Mouse (Mus musculus) heart, embryonic 16.5 days (tissue): ENCODE measurements at regions not wholly inside any gene's neighbourhood (a gene's known extent, or its start where the extent isn't known, plus 50 kb on each side); places are given as distances from the start of the nearest gene placed in this dataset.

ENCODE experiments used
- ATAC-seq: fragments of 200-750 bp; cut with Nextera tagmentation; replicated peaks from 2 replicates; pipeline ENCODE4 v1.8.0; 2017; ENCODE audit warnings: moderate number of reproducible peaks; ENCODE audit not compliant: insufficient read depth, low FRiP score; ENCODE audit errors: extremely low read depth
- H3K27ac ChIP-seq: fragments of 300-500 bp; sonication (generic); 2 replicates; pipeline ENCODE4 v1.5.1; 2014; ENCODE audit warnings: mild to moderate bottlenecking, low read length, control low read depth, moderate library complexity
- H3K27me3 ChIP-seq: fragments of 300-500 bp; sonication (generic); 2 replicates; pipeline ENCODE4 v1.6.1; 2014; ENCODE audit warnings: low read length, mixed read lengths; ENCODE audit not compliant: control insufficient read depth, insufficient read depth
- H3K36me3 ChIP-seq: fragments of 300-500 bp; sonication (generic); 2 replicates; pipeline ENCODE4 v1.6.1; 2014; ENCODE audit not compliant: control insufficient read depth, insufficient read depth
- H3K4me1 ChIP-seq: fragments of 300-500 bp; sonication (generic); 2 replicates; pipeline ENCODE4 v1.6.1; 2014; ENCODE audit warnings: low read length, mixed read lengths; ENCODE audit not compliant: control insufficient read depth, insufficient read depth
- H3K4me2 ChIP-seq: fragments of 300-500 bp; sonication (generic); 2 replicates; pipeline ENCODE4 v1.6.1; 2014; ENCODE audit warnings: low read depth, mild to moderate bottlenecking, control low read depth, low read length
- H3K4me3 ChIP-seq: fragments of 300-500 bp; sonication (generic); 2 replicates; pipeline ENCODE4 v1.5.1; 2014; ENCODE audit warnings: mild to moderate bottlenecking, control low read depth, low read length
- H3K9ac ChIP-seq: fragments of 300-500 bp; sonication (generic); 2 replicates; pipeline ENCODE4 v1.6.1; 2014; ENCODE audit warnings: low read length, control low read depth
- H3K9me3 ChIP-seq: fragments of 300-500 bp; sonication (generic); replicated peaks from 2 replicates; pipeline ENCODE4 v1.6.1; 2016; ENCODE audit warnings: low read length; ENCODE audit not compliant: control insufficient read depth
- WGBS: fragments of 180-500 bp; shearing (Covaris S2); extraction: QIAGEN DNeasy Blood & Tissue Kit; methylation state at CpG from one replicate; pipeline ENCODE4 v1.1.7; 2014; 5-methylcytosine and 5-hydroxymethylcytosine counted together

- H3K27me3 ChIP-seq = no peaks in the 10 kb centered on the region
- H3K4me2 ChIP-seq = no peak overlapping the region
- no peaks in the 10 kb centered on the region for H3K9me3 ChIP-seq
- ATAC-seq = no peak
- no peaks in the 10 kb centered on the region for H3K36me3 ChIP-seq
- H3K9ac ChIP-seq = no peak overlapping the region
- H3K27ac ChIP-seq = no peak overlapping the region
- 58% methylated on average over 8 of the region's 8 CpGs for WGBS
- no peak overlapping the region for H3K4me3 ChIP-seq
- no peaks in the 10 kb centered on the region for H3K4me1 ChIP-seq
Observed at GRCm38 (mm10) chr6:111621684-111622480, 651.7 kb upstream of the Lmcd1 start.

- no peak overlapping the region for H3K9ac ChIP-seq
- no peaks in the 10 kb centered on the region for H3K4me1 ChIP-seq
- H3K36me3 ChIP-seq = no peaks in the 10 kb centered on the region
- H3K4me2 ChIP-seq = no peak overlapping the region
- no peaks in the 10 kb centered on the region for H3K27me3 ChIP-seq
- no peaks in the 10 kb centered on the region for H3K9me3 ChIP-seq
- no peak for ATAC-seq
- no peak overlapping the region for H3K27ac ChIP-seq
- 71% methylated on average over 7 of the region's 7 CpGs for WGBS
- no peak overlapping the region for H3K4me3 ChIP-seq
Observed at GRCm38 (mm10) chr6:111622481-111623139, 650.9 kb upstream of the Lmcd1 start.

DNA sequence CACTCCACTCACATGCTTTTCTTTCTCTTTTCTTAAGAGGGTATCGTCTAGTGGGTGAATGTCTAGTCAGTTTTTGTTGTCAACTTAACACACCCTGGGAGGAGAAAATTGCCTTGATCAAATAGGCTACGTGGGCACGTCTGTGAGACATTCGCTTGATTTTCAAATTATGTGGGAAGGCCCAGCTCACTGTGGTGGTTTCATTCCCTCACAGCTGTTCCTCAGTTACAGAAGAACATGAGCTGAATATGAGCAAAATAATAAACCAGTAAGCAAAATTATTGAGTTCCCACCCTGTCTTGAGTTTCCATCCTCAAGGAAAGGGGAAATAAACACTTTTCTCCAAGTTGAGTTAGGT lies 650.4 kb upstream of the Lmcd1 start:
- Histone ChIP-seq H3K4me3 (no peak overlapping the region), H3K9me3 (no peaks in the 10 kb centered on the region), H3K4me1 (no peaks in the 10 kb centered on the region), H3K27ac (no peak overlapping the region), H3K9ac (no peak overlapping the region), H3K27me3 (no peaks in the 10 kb centered on the region), H3K36me3 (no peaks in the 10 kb centered on the region), H3K4me2 (no peak overlapping the region)
- 83% methylated on average over 4 of the region's 4 CpGs for WGBS
- no peak for ATAC-seq

DNA sequence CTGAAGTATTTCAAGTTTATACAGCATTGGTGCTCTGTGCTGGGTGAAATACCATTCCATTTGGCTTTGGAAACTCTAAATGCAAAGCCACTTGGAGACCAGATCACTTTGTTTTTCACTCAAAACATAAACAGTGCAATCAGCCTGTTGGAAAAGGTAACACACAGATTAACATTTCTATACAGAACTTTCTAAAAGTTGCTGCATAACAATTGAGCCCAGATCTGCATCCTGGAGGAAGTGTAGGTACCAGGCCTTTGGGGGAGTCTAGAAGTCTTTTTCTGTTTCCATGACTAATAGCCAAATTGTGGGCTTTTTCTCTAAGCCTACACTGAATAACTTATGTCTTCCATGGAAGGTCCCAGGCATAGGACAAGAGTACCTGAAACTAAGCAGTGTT lies 648.1 kb upstream of the Lmcd1 start:
- Histone ChIP-seq H3K4me1 (no peaks in the 10 kb centered on the region), H3K36me3 (no peaks in the 10 kb centered on the region), H3K4me3 (no peak overlapping the region), H3K4me2 (no peak overlapping the region), H3K27ac (no peak overlapping the region), H3K9me3 (no peaks in the 10 kb centered on the region), H3K27me3 (no peaks in the 10 kb centered on the region), H3K9ac (no peak overlapping the region)
- ATAC-seq = no peak

GRCm38 (mm10) chr6:111652736-111653135 lies 620.8 kb upstream of the Lmcd1 start:
- no peaks in the 10 kb centered on the region for H3K27me3 ChIP-seq
- no peaks in the 10 kb centered on the region for H3K4me1 ChIP-seq
- H3K27ac ChIP-seq = no peak overlapping the region
- no peak overlapping the region for H3K4me3 ChIP-seq
- no peak for ATAC-seq
- no peaks in the 10 kb centered on the region for H3K9me3 ChIP-seq
- no peak overlapping the region for H3K4me2 ChIP-seq
- 79% methylated on average over 3 of the region's 3 CpGs for WGBS
- H3K36me3 ChIP-seq = no peaks in the 10 kb centered on the region
- H3K9ac ChIP-seq = no peak overlapping the region

DNA sequence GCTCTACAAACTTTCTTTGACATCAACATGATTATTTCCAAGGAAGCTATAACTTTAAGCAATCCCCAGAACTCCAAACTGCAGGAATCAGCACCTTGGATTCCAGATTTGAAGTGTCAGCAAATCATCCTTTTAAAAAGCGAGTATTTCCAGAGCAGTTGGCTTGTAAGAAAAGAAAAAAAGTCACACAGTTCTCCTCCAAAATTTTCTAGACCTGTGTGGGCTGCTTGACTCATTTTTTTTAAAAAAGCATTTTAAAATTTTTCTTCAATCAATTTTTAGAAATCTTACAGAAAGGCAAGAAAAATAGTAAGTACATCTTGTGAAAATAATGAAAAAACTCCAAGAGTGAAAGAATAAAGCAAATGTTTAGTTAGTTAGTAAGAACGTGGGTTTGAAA lies 613.6 kb upstream of the Lmcd1 start:
- WGBS = 57% methylated on average over 2 of the region's 2 CpGs
- Histone ChIP-seq H3K36me3 (no peaks in the 10 kb centered on the region), H3K9me3 (no peaks in the 10 kb centered on the region), H3K27ac (no peak overlapping the region), H3K9ac (no peak overlapping the region), H3K4me1 (no peaks in the 10 kb centered on the region), H3K4me2 (no peak overlapping the region), H3K27me3 (no peaks in the 10 kb centered on the region), H3K4me3 (no peak overlapping the region)
- no peak for ATAC-seq

GRCm38 (mm10) chr6:111664603-111665002 lies 609.0 kb upstream of the Lmcd1 start:
- ATAC-seq = no peak
- Histone ChIP-seq H3K27ac (no peak overlapping the region), H3K9me3 (no peaks in the 10 kb centered on the region), H3K4me1 (no peaks in the 10 kb centered on the region), H3K9ac (no peak overlapping the region), H3K27me3 (no peaks in the 10 kb centered on the region), H3K4me2 (no peak overlapping the region), H3K4me3 (no peak overlapping the region), H3K36me3 (no peaks in the 10 kb centered on the region)

- ATAC-seq = no peak
- H3K4me3 ChIP-seq = no peak overlapping the region
- no peak overlapping the region for H3K4me2 ChIP-seq
- H3K27ac ChIP-seq = no peak overlapping the region
- H3K9ac ChIP-seq = no peak overlapping the region
- H3K4me1 ChIP-seq = no peaks in the 10 kb centered on the region
- WGBS = 57% methylated on average over 2 of the region's 2 CpGs
- H3K9me3 ChIP-seq = no peaks in the 10 kb centered on the region; the same call in 1 of the 2 replicates
- no peaks in the 10 kb centered on the region for H3K36me3 ChIP-seq
- no peaks in the 10 kb centered on the region for H3K27me3 ChIP-seq
Observed at GRCm38 (mm10) chr6:111684911-111685310, 588.6 kb upstream of the Lmcd1 start.

DNA sequence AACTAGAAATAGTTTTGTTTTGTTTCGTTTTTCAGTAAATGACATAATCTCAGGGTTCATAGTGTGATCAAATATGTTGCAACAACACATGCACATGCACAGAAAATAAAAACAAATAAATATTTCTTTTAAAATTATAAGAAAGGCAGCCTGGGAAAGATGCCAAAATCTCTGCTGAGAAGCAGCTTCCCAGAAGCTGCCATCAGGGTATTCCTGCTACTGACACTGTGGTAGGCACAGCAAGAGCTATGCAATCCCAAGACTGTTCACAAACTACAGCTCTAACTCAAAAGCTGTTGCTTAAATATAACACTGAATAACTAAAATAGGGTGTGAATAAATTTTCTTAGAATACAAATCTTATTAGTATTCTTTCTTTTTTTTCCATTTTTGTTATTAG lies 570.7 kb upstream of the Lmcd1 start:
- Histone ChIP-seq H3K9ac (no peak overlapping the region), H3K36me3 (no peaks in the 10 kb centered on the region), H3K4me1 (no peaks in the 10 kb centered on the region), H3K9me3 (no peaks in the 10 kb centered on the region), H3K4me2 (no peak overlapping the region), H3K27me3 (no peaks in the 10 kb centered on the region), H3K4me3 (no peak overlapping the region), H3K27ac (no peak overlapping the region)
- ATAC-seq = no peak
- 75% methylated on average over 1 of the region's 1 CpGs for WGBS
